Mouse (Mus musculus) layer of hippocampus, postnatal 36 days (tissue): ENCODE measurements around the gene Actrt2. TPM values are rescaled to one million over a fixed set of nuclear protein-coding genes. Genes with fewer than 3 reads are reported as not detected.

Experiments
- DNase-seq, 2 experiments: peaks; one replicate each; pipeline ENCODE4 v3.0.0; 2022
- total RNA-seq, 2 experiments: library from RNA; stranded (reverse); gene quantifications; 2 replicates each; pipeline ENCODE4 v1.2.3; 2021

Actrt2 gene
- total RNA-seq, 2 experiments from 2014 or later = not detected

DNA sequence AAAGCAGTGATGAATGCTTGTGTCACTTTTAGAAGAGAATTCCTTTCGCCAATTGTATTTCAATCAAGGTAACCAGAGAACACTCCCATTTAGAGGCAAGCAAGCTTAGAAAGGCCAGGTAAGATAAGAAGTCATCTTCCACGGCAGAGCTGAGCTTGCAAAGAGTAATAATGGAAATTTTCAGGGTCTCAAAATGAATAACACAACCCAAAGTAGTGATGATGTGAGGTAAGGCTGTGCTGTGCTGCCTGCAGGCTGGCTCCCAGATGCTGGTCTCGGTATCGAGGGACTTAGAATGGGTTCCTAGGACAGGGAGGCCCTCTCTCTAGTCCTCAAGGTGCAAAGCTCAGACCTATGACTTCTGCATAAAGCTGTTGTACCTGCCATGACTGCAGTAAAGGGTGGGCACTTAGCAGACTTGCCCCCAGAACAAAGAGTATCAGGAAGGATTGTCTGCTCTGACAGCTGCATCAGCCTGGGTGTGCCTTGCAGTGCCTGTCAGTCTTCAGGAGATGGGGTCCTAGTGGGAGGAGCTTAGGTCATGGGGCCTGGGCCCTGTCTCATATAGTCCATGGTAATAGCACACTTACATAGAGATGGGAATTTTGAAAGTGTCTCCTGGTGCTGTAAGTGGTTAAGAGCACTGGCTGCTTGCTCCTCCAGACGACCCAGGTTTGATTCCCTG, 15.5 kb upstream of the Actrt2 start:
- DNase-seq = no peak

DNA sequence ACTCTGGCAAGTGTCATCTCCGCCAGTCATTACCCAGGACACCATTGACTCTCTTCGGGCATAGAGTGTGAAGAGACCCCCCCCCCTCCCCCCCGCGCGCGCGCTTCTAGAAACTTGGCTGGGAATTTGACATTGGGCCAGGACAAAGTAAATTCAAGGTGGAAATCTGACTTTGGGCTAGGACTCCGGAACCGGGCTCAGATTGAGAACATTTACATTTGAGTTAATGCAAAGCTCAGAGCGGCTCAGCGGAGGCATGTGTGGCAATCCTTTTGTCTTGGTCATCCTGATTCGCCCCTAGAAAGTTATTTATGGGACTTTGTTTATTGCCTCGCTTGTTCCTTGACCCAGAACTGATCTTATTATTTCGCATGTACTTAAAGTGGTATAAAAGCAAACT, 14.6 kb upstream of the Actrt2 start:
- no peak for DNase-seq

DNA sequence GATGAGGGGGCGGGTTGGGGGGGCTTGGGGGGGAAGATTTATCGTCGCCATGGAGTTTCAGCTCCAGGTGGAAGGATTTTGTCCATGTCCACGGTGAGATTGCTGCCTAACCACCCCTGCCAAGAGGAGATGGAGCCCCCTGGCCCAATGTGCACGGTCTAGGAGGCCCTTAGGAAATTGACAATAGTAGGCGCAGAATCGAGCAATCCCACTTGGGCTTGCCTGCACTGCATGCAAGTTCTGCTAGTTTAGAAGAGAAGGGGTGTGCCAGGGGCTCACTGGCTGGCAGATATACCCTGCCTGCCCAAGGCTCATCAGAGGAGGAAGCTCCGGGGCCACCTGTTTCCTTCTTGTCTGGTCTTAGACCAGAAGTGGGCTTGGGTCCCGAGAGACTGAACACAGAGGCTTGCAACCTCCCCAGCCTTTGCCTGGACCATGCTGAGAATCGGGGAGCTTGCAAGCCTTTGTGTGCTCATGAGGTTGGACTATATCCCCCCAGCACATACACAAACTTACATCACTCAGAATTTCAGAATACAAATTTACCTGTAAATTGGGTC, 7.9 kb upstream of the Actrt2 start:
- no peak for DNase-seq

DNA sequence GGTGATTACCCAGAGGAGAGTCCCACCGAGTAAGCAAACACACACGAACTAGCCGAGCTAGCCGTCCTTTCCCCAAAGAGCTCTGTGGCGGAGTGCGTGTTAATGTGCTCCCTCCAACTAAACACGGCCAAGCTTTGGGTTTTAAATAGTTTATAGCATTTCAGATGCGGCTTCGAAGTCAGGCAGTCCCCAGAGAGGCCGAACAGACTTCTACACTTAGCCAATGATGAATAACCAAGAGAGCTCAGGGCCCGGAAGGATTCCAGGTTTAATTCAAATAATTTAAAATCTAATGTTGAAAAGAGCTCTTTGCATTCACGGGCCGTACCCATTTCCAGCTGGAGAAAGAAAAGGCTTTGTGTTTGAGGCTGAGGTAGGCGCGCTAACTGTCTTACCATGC, 7.3 kb upstream of the Actrt2 start:
- DNase-seq = no peak

DNA sequence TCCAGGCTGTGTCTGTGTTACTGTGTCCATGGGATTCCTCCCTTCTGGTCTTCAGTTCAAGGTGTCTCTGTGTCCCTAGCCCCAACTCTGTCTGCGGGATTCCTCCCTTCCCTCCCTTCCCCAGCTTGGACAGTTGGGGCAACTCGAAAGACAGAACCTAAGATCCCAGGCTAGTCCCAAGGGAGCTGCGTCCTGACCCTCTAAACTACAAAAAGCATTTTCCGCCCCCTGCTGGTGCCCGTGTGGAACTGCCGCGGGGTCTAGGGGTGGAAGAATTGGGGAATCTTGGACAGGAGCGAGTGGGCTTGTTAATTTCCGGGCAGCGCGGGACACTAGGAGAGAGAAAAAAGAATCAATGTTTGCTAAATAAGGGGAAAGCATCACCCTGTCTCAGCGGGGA, 6.9 kb upstream of the Actrt2 start:
- peak; percentile 56 to 60 for DNase-seq

DNA sequence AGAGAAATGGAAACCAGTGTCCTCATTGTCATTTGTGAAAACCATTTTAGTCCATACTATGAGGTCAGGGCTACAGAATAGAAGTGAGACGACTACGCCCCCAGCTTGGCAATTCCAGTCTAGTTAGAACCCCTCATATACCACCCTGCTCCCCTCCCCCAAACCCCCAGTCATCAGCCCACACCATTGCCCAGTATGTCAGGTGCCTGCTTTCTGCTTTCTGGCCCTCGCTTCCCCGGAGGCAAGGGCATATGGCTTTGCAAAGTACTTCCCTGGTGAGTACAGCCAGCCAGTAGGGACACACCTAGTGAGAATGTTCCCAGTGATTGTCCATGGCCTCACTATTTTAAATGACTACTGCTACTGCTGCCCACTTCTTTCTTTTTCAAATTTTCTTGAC, 6.3 kb upstream of the Actrt2 start:
- DNase-seq = no peak

DNA sequence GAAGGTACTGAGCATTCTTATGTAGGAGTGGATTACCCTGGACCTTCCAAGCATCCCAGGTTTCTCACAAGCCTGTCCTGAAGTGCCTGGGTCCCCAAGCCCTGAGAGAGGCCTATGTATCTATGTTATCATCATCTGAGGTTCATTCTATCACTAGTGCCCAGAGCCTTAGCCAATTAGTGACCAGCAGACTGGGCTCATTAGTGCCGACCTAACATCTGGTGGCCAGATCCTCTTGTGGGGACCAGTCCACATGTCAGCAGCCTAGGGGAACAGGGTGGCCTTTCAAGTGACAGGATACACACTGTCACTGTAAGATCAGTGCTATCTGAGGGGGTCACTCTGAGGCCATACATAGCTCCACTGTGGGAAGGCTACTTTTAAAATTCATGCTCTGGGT, 4.4 kb upstream of the Actrt2 start:
- DNase-seq = no peak

DNA sequence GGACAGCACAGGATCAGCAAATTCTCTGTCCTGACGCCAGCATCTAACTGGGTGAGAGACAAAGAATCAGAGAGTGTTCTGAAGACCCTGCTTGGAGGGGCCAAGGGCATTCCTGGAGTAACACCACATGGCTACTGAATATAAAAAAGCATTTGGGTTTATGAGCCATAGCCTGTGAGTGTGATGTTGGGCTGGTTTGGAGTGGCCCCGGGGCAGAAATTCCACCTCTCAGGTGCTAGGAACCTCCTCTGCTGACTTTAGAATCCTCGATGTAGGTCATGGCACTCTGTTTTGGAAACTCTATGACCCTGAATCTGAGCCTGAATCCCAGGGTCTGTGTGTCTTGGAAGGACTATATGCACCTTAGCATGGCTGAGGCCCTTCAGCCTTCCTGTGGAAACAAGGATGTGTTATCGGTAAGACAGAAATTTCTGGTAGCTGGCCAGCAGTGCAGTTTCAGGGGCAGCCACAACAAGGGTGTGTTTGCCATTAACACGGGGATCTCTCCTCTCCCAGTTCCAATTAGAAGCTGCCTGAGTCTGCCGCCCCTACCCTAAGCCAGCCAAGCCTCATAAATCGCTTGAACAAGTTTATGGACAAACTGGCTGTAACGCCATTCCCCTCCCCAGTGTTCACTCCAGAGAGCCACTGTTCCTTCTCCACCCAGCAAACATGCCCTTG, 3.7 kb upstream of the Actrt2 start:
- DNase-seq = no peak

DNA sequence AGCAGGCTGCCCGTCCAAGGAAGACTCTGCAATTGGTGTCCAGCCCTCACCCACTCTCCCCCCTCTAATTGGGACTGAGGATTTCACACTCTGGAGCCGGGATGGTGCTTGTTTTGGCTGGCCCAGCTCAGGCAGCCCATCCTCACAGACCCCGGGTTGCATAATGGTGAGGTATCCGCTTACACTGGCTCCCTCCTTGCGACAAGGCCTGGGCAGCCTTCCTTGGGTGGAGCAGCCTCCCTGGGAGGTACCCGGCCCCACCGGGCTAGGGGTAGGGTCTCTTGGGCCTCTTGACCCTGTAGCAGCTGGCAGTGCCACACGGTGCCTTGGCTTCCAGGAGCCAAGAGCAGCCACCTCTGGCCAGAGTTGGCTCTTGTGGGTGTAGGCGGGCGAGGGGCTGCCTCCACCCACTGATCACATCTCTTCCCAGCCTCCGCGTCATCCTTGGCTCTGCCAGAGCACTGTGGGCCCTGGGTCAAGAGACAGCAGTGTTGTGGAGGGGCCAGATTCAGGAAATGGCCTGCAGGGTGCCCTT, 4.9 kb downstream of the Actrt2 start:
- DNase-seq = no peak

DNA sequence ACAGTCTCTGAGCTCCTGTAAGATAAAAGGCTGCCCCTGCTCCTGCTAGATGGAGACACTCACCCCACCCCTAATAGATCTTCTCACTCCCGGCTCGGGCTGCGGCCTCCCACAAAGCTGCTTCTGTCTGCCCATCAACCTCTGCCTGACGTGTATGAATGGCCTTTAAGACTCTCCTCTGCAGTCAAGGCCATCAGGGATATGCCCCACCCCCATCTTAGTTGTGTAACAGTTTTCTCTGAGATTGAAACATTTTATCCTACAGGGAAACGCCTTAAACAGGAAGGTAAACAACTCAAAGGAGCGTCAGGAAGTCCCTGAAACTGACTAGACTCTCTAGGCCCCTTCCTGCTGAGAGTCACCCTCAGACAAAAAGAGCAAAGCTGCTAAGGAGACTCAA, 6.4 kb downstream of the Actrt2 start:
- no peak for DNase-seq

DNA sequence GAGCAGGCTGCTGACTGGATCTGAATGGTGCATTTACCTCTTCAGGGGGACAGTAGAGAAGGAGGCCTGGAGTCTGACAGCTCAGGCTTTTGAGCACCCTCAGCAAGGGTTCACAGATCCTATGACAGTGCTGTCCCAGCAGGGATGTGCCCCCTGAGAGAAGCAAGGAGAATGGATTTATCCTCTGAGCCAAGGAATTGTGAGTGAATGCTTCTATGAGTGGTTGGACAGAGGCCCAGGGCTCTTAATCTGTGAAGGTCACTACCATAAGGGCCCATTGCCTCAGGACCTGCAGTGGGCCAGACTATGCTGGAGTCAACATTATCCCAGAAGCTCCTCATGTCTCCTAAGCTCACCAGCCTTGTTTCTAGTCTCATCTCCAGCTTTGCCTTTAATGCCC, 7.6 kb downstream of the Actrt2 start:
- no peak for DNase-seq

DNA sequence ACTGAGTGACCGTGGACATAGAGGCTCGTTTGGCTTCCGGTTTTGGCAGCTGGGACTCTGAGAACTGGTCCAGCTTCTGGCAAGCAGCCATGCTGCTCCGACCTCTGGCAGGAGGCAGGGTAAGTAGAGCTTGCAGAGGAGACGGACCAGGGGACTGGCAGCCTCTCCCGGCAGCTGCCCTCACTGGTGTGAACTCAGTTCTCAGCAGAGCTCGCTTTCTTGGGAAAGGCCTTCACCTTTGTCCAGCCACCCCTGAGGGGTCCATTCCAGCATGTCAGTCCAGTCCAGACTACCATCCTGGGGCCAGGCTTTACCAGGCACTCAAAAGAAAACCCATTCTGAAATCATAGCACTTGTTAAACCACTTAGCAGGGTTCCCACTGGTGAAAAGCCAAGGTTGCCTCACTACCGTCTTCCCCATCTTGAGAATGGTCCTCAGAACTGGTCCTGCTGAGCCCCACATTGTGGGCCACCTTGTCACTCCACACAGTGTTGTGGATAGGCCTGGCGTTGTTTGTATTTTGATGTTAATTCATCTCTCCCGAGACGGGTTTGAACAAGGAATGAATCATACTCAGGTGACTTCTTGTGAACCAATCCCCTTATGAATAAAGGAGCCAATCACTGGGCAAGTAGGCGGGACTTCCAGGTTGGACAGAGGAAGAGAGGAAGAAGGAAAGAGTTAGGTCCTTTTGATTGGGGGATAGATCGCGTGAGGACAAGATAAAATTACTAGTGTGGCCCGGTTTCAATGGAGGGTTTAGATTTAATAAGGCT, 12.3 kb downstream of the Actrt2 start:
- peak in 1 of 2 experiments; percentile 66 for DNase-seq

DNA sequence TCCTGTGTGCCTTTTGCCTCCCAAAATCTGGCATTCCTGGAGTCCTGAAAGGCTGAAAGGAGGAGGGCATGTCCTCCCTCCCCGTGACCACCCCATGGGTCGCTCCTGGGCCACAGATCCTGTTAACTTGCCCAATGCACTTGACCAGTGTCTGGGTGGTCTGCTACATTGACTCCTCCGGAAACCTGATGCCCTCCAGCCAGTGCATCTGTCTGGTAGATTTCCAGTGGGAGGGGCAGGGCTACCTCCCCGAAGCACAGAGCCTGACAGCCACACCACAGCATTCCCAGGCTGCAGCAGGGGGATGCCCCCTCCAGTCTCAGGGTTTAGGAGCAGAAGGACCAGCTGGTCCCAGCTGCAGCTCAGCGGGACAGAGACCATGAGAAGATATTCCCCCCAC, 15.2 kb downstream of the Actrt2 start:
- DNase-seq = no peak

DNA sequence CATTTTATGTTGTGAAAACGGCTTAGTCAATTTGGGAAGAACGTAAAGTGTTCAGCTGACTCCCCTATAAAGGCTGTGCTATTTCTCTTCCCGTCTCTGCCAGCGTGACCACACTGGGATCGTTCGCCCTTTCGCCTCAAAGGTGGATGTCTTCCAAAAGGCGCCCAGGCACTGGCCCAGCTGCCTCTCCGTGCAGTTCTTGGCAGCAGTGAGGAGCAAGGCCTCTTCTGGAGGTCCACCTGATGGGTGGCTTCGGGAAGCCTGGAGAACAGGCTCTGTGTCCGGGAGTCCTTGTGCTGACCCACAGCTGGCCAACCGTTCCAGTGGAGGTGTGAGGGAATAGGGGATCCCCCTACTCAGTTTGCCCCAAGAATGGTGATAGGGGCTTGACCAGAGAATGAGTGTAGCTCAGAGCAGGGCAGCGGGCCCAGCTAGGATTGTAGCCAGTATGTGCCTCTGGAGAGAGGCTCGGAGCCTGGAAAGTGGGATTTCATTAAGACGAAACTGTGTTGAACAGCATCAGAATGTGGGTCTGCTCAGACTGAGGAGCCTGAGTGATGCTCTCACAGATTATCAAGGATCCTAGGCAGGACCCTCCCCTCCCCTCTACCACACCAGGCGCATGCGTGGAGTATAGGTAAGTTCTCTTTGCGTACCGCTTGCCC, 18.5 kb downstream of the Actrt2 start:
- peak in 1 of 2 experiments; percentile 57 for DNase-seq

DNA sequence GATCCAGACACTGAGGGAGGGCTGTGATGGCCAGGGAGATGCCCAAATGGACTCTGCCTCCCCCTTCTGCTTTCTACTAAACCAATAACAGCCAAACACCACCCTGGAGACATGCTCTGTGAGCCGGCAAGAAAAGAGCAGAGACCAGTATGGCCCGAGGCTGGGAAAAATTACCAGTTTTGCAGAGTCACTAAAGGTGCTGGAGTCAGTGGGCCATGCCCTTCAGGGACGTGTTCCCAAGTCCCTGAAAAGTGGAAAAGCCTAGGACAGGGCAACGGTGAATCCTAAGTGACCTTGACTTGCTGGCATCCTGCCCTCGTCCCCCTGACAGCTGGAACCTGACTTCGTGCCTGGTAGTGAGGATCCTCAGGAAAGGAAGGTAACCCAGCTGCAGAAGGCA, 25.2 kb downstream of the Actrt2 start:
- no peak for DNase-seq

DNA sequence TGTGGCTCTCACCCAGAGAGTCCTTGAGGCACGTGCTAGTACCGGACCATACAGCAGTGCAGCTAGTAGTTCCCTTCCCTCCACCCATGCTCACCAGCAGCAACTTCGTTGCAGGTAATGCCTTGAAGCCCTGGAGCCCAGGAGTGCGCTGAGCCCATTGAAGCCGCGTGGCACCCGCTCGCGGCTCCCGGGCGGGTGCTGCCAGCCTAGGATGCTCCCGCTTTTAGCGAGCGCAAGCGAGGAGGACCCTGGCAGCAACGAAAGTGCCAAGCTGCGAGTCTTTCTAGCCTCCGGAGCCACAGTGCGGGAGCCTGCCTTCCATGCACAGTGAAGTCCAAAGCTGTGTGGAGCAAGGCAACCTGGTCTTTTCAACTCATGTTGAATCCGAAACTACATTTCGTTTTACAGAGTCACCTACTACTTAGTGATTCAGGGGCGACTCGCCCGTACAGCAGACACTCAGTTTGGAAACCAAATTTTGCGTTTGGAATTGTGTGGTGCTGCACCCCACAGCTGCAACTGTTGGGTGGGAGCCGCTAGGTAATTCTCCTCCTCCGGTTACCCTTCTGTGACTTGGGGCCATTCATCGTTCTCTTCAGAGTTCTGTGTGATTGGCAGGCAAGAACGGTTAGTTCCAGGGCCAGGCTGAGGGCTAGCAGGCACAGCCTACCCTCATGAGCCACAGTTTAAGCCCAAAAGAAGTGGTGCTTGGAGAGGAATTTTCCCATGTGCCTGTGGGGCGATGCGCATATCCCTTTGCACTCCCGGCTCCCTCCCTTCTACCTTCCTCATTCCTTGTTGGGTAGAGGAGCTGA, 26.2 kb downstream of the Actrt2 start:
- DNase-seq = peak in 1 of 2 experiments; percentile 12

DNA sequence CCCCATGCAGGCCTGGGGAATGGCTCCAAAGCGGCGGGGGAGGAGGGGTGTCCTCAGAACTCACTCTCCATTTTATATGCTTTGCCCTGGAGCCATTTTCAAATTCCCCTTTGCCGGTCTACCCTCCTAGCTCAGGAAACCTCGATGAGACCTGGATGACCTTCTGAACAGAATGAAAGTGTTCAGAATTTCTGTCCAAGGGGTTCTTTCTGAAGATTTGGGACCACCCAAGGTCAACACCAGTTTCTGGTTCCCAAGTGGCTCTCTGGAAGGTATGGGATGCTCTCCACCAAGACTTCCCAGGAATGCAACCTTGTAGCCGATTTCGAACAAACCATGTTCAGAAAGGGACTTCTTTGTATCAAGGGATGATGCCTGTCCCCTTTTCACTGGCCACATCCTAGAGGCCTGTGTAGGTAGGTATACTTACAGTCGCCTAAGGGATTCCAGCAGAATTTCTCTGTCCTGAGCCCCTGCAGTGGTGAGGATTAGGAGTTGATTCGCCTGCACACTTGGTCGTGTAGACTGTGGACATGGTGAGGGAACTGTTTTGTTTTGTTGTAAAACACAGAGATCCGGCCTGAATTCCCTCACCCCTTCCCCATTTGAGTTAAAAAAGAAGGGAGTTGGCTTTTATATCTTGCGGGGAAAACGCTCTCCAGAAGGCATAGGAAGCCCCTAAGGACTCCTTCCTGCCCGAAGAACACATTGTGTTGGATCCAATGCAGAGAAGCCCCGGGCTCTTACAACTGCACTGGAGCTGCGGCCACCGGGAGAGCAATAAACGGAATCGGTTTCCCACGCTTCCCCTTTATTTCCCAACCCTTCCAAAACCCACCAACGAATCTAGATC, 27.0 kb downstream of the Actrt2 start:
- DNase-seq = no peak

DNA sequence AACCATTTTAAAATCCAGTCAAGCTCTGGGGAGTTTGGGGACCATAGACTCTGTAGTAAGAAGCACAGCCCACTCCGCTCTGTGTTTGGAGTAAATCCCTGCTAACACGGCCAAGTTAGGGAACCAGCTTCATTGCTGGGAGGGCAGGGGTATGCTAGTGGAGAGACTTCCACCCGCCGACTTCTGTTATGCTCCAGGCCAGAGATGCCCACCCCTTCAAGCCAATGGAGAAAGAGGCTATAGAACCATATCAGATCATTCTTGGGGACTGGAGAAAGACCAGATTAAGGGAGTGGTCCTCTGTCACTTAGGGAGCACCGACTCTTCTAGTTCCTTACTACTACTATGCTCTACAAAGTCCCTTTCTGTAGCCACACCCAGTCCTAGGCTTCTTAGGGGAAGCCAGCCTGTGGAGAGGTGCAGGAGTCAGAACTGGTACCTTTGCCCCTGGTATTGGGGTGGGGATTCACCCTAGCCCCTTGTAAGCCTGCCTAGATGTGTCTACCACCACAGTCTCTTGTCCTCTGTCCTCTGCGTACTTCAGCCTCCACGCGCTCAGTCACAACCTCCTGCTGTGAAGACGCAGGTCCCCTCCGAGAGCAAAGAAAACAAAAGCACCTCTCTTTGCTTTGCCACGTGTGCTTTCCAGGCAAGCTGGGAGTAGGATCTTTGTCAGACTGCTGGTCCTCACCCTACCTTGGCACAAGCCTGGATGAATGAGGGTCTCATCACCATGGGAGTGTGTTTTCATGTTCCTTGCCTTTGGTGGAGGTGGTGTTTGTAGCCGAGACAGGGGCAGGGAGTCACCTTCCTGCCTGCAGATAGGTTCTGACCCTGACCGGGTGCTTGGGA, 27.9 kb downstream of the Actrt2 start:
- no peak for DNase-seq

DNA sequence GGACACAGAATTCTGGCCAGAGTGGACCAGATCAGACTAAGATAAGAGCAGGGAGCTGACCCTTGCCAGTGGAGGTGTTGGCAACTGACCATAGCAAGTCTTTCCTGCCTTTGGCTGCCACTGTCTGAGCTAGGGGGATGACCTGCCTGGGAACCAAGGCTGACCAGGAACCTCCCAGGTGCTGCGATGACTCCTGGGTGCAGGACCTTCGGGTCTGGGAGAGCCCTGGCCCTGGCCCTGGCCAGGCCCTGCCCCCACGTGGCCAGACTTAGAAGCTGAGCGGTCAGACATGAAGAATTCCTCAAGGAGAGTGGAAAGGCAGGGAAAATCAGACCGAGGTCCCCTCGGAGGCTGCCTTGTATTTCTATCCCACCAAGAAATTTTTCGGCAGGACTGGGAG, 28.5 kb downstream of the Actrt2 start:
- no peak for DNase-seq
